Mouse (Mus musculus): ENCODE data around the gene Ugt2b5. TPM values are rescaled to one million over a fixed set of nuclear protein-coding genes. Genes with fewer than 3 reads are reported as not detected.

Ugt2b5 gene
- polyA plus RNA-seq (2014; fragmentation: Illumina TruSeq; extraction: RNeasy Lipid Tissue Mini Kit (QIAGEN cat#74804); ENCODE audit: low read depth, low replicate concordance) = 17.3 TPM

GRCm38 (mm10) chr5:87140196-87140595 is at the start of gene Ugt2b5:
Ugt2b5 (minus strand) TSS chr5:87140318.

GRCm38 (mm10) chr5:87092346-87093027 is 47.6 kb downstream of the Ugt2b5 start, which contains the start of gene Ugt2b36:
Ugt2b36 (minus strand) TSS chr5:87092555.

Other genes starting within 250 kb of the Ugt2b5 start
- 1,242 TPM for gene Ugt2b34, start 233.4 kb downstream of the Ugt2b5 start, polyA plus RNA-seq (2014; fragmentation: Illumina TruSeq; extraction: RNeasy Lipid Tissue Mini Kit (QIAGEN cat#74804); ENCODE audit: low read depth, low replicate concordance)
- 0.98 TPM for gene Ugt2b1, start 213.8 kb downstream of the Ugt2b5 start, polyA plus RNA-seq (2014; fragmentation: Illumina TruSeq; extraction: RNeasy Lipid Tissue Mini Kit (QIAGEN cat#74804); ENCODE audit: low read depth, low replicate concordance)
- gene Ugt2b35, start 139.5 kb downstream of the Ugt2b5 start, polyA plus RNA-seq (2014; fragmentation: Illumina TruSeq; extraction: RNeasy Lipid Tissue Mini Kit (QIAGEN cat#74804); ENCODE audit: low read depth, low replicate concordance) = 71.3 TPM
- 2.4 TPM for gene Ugt2b36, start 47.8 kb downstream of the Ugt2b5 start, polyA plus RNA-seq (2014; fragmentation: Illumina TruSeq; extraction: RNeasy Lipid Tissue Mini Kit (QIAGEN cat#74804); ENCODE audit: low read depth, low replicate concordance)
- gene Ugt2b37, start 114.5 kb upstream of the Ugt2b5 start, polyA plus RNA-seq (2014; fragmentation: Illumina TruSeq; extraction: RNeasy Lipid Tissue Mini Kit (QIAGEN cat#74804); ENCODE audit: low read depth, low replicate concordance) = not detected
- gene Ugt2a3, start 196.9 kb upstream of the Ugt2b5 start, polyA plus RNA-seq (2014; fragmentation: Illumina TruSeq; extraction: RNeasy Lipid Tissue Mini Kit (QIAGEN cat#74804); ENCODE audit: low read depth, low replicate concordance) = not detected

Data from sigmoid colon, adult 10 weeks (tissue).